12 mouse cellular contexts compared by ENCODE assay signal in genomic region chr3:146044977-146045376, GRCm38 (mm10). TPM values are rescaled to one million over a fixed set of nuclear protein-coding genes. Genes with fewer than 3 reads are reported as not detected.
DNase-seq lines count a peak whose midpoint lies in the region; ATAC-seq and TF ChIP-seq lines count a peak whose summit lies in the region.
"Had no signal": no experiment of that assay in that cellular context is flagged by ENCODE, and none has a peak within 500 bp of the region (broad histone marks: within the 10 kb centered on the region; RNA-seq: fewer than 3 reads in every experiment).

No protein-coding gene starts in this region.

- WGBS in hindbrain, embryonic 11.5 days = 46% methylated on average over 11 of the region's 11 CpGs
- WGBS in hindbrain, embryonic 13.5 days = 47% methylated on average over 11 of the region's 11 CpGs
- WGBS in thymus, adult 2 months = 11% methylated on average over 11 of the region's 11 CpGs
- whole genome bisulfite sequencing in heart, embryonic 14.5 days = 10% methylated on average over 11 of the region's 11 CpGs

- no peak for DNase-seq in hindbrain, embryonic 11.5 days (ENCODE audit: low spot score)
- peak; percentile 46 for DNase-seq in thymus, postnatal 14 days
- no peak for DNase-seq in thymus, adult 2 months
- no peak for DNase-seq in testis, postnatal 14 days (ENCODE audit: low spot score)
- DNase-seq in frontal cortex, postnatal 14 days (ENCODE audit: low spot score in 2 of 2) = no peak
- DNase-seq in natural killer cell, adult 2 months (ENCODE audit: low spot score in 2 of 2) = no peak

- ATAC-seq in hindbrain, embryonic 11.5 days (ENCODE audit: low FRiP score) = 0 out of 2 replicates have a peak, but pooled peaks have one; percentile 33
- no peak for ATAC-seq in hindbrain, embryonic 13.5 days (ENCODE audit: low FRiP score)
- ATAC-seq in heart, embryonic 14.5 days (ENCODE audit: insufficient number of reproducible peaks, insufficient read depth, low FRiP score, low read depth) = peak; percentile 52
- ATAC-seq: forebrain, embryonic 16.5 days had no signal

- no peaks in the 10 kb centered on the region for H3K36me3 ChIP-seq in hindbrain, embryonic 11.5 days (ENCODE audit: control insufficient read depth, insufficient read depth, low read length)
- H3K36me3 ChIP-seq in hindbrain, embryonic 13.5 days = no peaks in the 10 kb centered on the region
- no peaks in the 10 kb centered on the region for H3K36me3 ChIP-seq in thymus, adult 2 months (ENCODE audit: control insufficient read depth, insufficient read depth, low read length)
- no peaks in the 10 kb centered on the region for H3K36me3 ChIP-seq in heart, embryonic 14.5 days (ENCODE audit: control insufficient read depth, insufficient read depth, low read length)
- H3K36me3 ChIP-seq: G1E; midbrain, embryonic 12.5 days had no signal

- no peak for TF ChIP-seq CTCF in thymus, adult 2 months (IDR thresholded peaks at IDR 0.05; ENCODE audit: borderline replicate concordance, control insufficient read depth, extremely low read depth, insufficient read depth, low read length, poor library complexity)

- no peak for TF ChIP-seq POLR2A in thymus, adult 2 months (IDR thresholded peaks at IDR 0.05; ENCODE audit: control insufficient read depth, extremely low read depth, insufficient read depth, low read length, poor library complexity)

- no peaks in the 10 kb centered on the region for H3K27me3 ChIP-seq in hindbrain, embryonic 11.5 days (ENCODE audit: control insufficient read depth, insufficient read depth, low read length)
- H3K27me3 ChIP-seq in hindbrain, embryonic 13.5 days = peaks cover 12% of the 10 kb centered on the region; the same call in 1 of the 2 replicates
- no peaks in the 10 kb centered on the region for H3K27me3 ChIP-seq in thymus, adult 2 months (ENCODE audit: control insufficient read depth, insufficient read depth, low read length)
- H3K27me3 ChIP-seq in heart, embryonic 14.5 days (ENCODE audit: control insufficient read depth, insufficient read depth, low read length) = no peaks in the 10 kb centered on the region

- no peaks in the 10 kb centered on the region for H3K4me1 ChIP-seq in hindbrain, embryonic 11.5 days (replicated peaks; ENCODE audit: control insufficient read depth, insufficient read depth, low read length)
- H3K4me1 ChIP-seq in hindbrain, embryonic 13.5 days (replicated peaks) = 0 out of 2 replicates have a peak, but pooled peaks cover 4% of the 10 kb centered on the region
- peaks cover 26% of the 10 kb centered on the region for H3K4me1 ChIP-seq in thymus, adult 2 months (replicated peaks; ENCODE audit: control insufficient read depth, insufficient read depth, low read length)
- H3K4me1 ChIP-seq in heart, embryonic 14.5 days (ENCODE audit: control insufficient read depth in 2 of 2, insufficient read depth in 2 of 2, low read length in 2 of 2) = peaks cover 23 to 25% of the 10 kb centered on the region in 2 experiments
- H3K4me1 ChIP-seq: midbrain, embryonic 12.5 days had no signal

- no peak overlapping the region for H3K4me2 ChIP-seq in hindbrain, embryonic 11.5 days (replicated peaks; ENCODE audit: low read depth, low read length)
- H3K4me2 ChIP-seq in hindbrain, embryonic 13.5 days = no peak overlapping the region
- peak overlapping the region; percentile 49 for H3K4me2 ChIP-seq in heart, embryonic 14.5 days (ENCODE audit: low read length)
- H3K4me2 ChIP-seq: midbrain, embryonic 12.5 days had no signal

- H3K4me3 ChIP-seq in hindbrain, embryonic 11.5 days (ENCODE audit: low read depth, low read length) = no peak overlapping the region
- no peak overlapping the region for H3K4me3 ChIP-seq in hindbrain, embryonic 13.5 days
- H3K4me3 ChIP-seq in thymus, adult 2 months (ENCODE audit: control insufficient read depth, insufficient read depth, low read length) = no peak overlapping the region
- H3K4me3 ChIP-seq in heart, embryonic 14.5 days (ENCODE audit: control insufficient read depth in 1 of 2, insufficient read depth in 1 of 2, low read depth in 1 of 2, low read length in 2 of 2) = 0 out of 4 replicates have a peak overlapping the region, but pooled peaks of 1 of the 2 experiments have one; percentile 4
- H3K4me3 ChIP-seq: left cerebral cortex, adult 2 months; midbrain, embryonic 12.5 days had no signal

- H3K27ac ChIP-seq in hindbrain, embryonic 11.5 days (ENCODE audit: low read depth, low read length) = no peak overlapping the region
- no peak overlapping the region for H3K27ac ChIP-seq in hindbrain, embryonic 13.5 days
- no peak overlapping the region for H3K27ac ChIP-seq in thymus, adult 2 months (ENCODE audit: control insufficient read depth, insufficient read depth, low read length)
- H3K27ac ChIP-seq in heart, embryonic 14.5 days (replicated peaks in 1 of 2; ENCODE audit: control insufficient read depth in 1 of 2, insufficient read depth in 1 of 2, low read depth in 2 of 2, low read length in 2 of 2) = peak overlapping the region; percentile 37 to 69; a peak in 3 of 4 replicates
- H3K27ac ChIP-seq: left cerebral cortex, adult 2 months; midbrain, embryonic 12.5 days had no signal

- no peak overlapping the region for H3K9ac ChIP-seq in hindbrain, embryonic 11.5 days (ENCODE audit: low read depth, low read length)
- no peak overlapping the region for H3K9ac ChIP-seq in hindbrain, embryonic 13.5 days
- H3K9ac ChIP-seq in heart, embryonic 14.5 days (ENCODE audit: low read length) = 0 out of 2 replicates have a peak overlapping the region, but pooled peaks have one; percentile 41
- H3K9ac ChIP-seq: midbrain, embryonic 12.5 days had no signal

- no peaks in the 10 kb centered on the region for H3K9me3 ChIP-seq in hindbrain, embryonic 11.5 days (ENCODE audit: control insufficient read depth, low read length)
- H3K9me3 ChIP-seq in hindbrain, embryonic 13.5 days = no peaks in the 10 kb centered on the region
- no peaks in the 10 kb centered on the region for H3K9me3 ChIP-seq in heart, embryonic 14.5 days (ENCODE audit: control insufficient read depth, low read length)
- H3K9me3 ChIP-seq: G1E; midbrain, embryonic 12.5 days had no signal

RNA-seq across cellular contexts. Expression of gene Syde2, which starts 57.3 kb away (rescaled TPM):
- polyA plus RNA-seq in hindbrain, embryonic 11.5 days (2014; fragmentation: Nextera tagmentation; extraction: Ambion mirVana) = 1.5 TPM in 2 replicates
- 0.31 and 0.36 TPM in 2 replicates for polyA plus RNA-seq in hindbrain, embryonic 13.5 days (2015; fragmentation: Nextera tagmentation; extraction: Ambion mirVana)
- 3.5 and 4.6 TPM in 2 replicates for polyA plus RNA-seq in thymus, adult 2 months (2012; rRNA removed)
- polyA plus RNA-seq in heart, embryonic 14.5 days (2014; fragmentation: Nextera tagmentation; extraction: Ambion mirVana) = 12.7 and 12.8 TPM in 2 replicates

Comparison
In these comparisons a context has a peak if more than half of its experiments do, and no peak if none do; other contexts are left out.
1. H3K27ac ChIP-seq: peak in heart, embryonic 14.5 days (2 of 2); none in hindbrain, embryonic 11.5 days (single experiment), hindbrain, embryonic 13.5 days (single experiment) and thymus, adult 2 months (single experiment).